Mouse (Mus musculus): ENCODE measurements around the gene Pcsk6.

DNA sequence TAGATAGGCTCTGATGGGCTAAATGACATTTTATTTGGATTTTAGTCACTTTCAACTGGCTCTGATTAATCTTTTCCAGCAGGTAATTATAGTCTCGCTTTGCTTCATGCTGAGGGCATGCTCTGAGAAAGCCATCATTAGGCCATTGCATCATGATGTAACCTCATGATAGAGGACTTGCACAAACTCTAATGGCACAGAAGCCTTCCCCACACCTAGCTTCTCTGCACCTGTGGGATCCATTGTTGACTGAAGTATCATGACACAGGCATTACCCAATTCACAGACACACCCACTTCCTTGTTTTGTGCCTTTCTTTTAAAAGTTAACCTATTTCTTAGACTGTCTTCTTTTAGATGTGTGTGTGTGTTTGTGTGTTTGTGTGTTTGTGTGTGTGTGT lies 95.7 kb downstream of the Pcsk6 start:
- TF ChIP-seq POLR2A (IDR thresholded peaks at IDR 0.05; ENCODE audit: borderline replicate concordance, extremely low read depth, low read depth, low read length) (no peak), CTCF (IDR thresholded peaks at IDR 0.05; ENCODE audit: insufficient read depth, low read length) (no peak)
